Mouse (Mus musculus) Patski (cell line): ENCODE data around the gene Fam189b. TPM values are rescaled to one million over a fixed set of nuclear protein-coding genes. Genes with fewer than 3 reads are reported as not detected.
"Not testable (repeated sequence)": the region's sequence is repeated elsewhere in the genome, so short reads cannot be mapped to it uniquely, and the experiment has no call there.

ENCODE experiments used
- ATAC-seq: fragments of 100-300 bp; one replicate; pipeline ENCODE4 v1.8.0; 2021
- CTCF ChIA-PET: fragments of 350-600 bp; sonication (Branson Sonifier 250); formaldehyde crosslinking; loops from one replicate; lab custom pipeline; 2022; ENCODE audit warnings: inconsistent platforms; lab: Charles Lee
- POLR2A ChIA-PET: fragments of 350-600 bp; sonication (Branson Sonifier 250); formaldehyde crosslinking; loops from one replicate; lab custom pipeline; 2022; ENCODE audit warnings: antibody characterized with exemption, inconsistent platforms; lab: Charles Lee
- DNase-seq: peaks from one replicate; pipeline ENCODE4 v3.0.0-alpha.2; 2011; ENCODE audit warnings: low read depth, low spot score
- H3K27me3 ChIP-seq: fragments of 371-371 bp; one replicate; pipeline ENCODE4 v1.5.1; 2021
- CTCF ChIP-seq: fragments of 100-300 bp; IDR thresholded peaks from one replicate; pipeline ENCODE4 v1.5.1; 2021
- in situ Hi-C: fragments of 300-500 bp; cut with MboI; formaldehyde crosslinking; loops from 3 replicates; pipeline ENCODE4 v1.11.1; 2018; ENCODE audit warnings: low pct_unique_long_range_greater_than_20kb, mixed read lengths
- polyA plus RNA-seq: library from polyadenylated mRNA; unstranded; gene quantifications from one replicate; pipeline ENCODE4 v1.2.3, GENCODE M21; 2021

Fam189b gene
- polyA plus RNA-seq, 1 experiment from 2014 or later: 37.6 TPM

- ATAC-seq (no peak), DNase-seq (no peak)
- no peaks in the 10 kb centered on the region for H3K27me3 ChIP-seq
- ChIA-PET POLR2A (interaction anchor here (0.8 to 1.0 kb wide), 2 partner anchors 106 to 120 kb away, joined by 3 to 4 read pairs; no protein-coding TSS in a partner anchor), CTCF (interaction anchor here (0.8 to 1.4 kb wide), 6 partner anchors 13 to 152 kb away, joined by 3 to 5 read pairs (median 3); no protein-coding TSS in a partner anchor)
- in situ Hi-C loops: loop anchor here (25.0 kb wide), 1 partner anchor 523 kb away; the partner anchor contains the start of gene Khdc4
- no peak for TF ChIP-seq CTCF
Observed at GRCm38 (mm10) chr3:89210162-89210561, 27.2 kb downstream of the Fam189b start.

GRCm38 (mm10) chr3:89210731-89211130 lies 27.8 kb downstream of the Fam189b start:
- ChIA-PET POLR2A (interaction anchor here (0.8 to 1.5 kb wide), 4 partner anchors 8 to 121 kb away, joined by 3 to 5 read pairs (median 4); partner anchors contain the start of genes Gba and Gm43738), CTCF (interaction anchor here (0.8 to 1.4 kb wide), 8 partner anchors 8 to 152 kb away, joined by 3 to 5 read pairs (median 3); partner anchors contain the start of gene Gba)

GRCm38 (mm10) chr3:89213803-89214530 lies 31.0 kb downstream of the Fam189b start:
- peak; percentile 76 for ATAC-seq
- POLR2A ChIA-PET: interaction anchor here (0.5 to 2.5 kb wide), 8 partner anchors 10 to 126 kb away, joined by 3 to 10 read pairs (median 4); partner anchors contain the start of genes Fdps and Gba
- peak; percentile 64 for DNase-seq
- CTCF ChIA-PET: interaction anchor here (2.3 kb wide), 1 partner anchor 10 kb away, joined by 6 read pairs; no protein-coding TSS in a partner anchor
- no peaks in the 10 kb centered on the region for H3K27me3 ChIP-seq
- TF ChIP-seq CTCF: no peak
- in situ Hi-C loops: loop anchor here (25.0 kb wide), 1 partner anchor 527 kb away; the partner anchor contains the start of gene Khdc4

More at GRCm38 (mm10) chr3:89210731-89211130, 27.8 kb downstream of the Fam189b start:
- DNase-seq: peak; percentile 25
- no peak for TF ChIP-seq CTCF
- no peaks in the 10 kb centered on the region for H3K27me3 ChIP-seq
- no peak for ATAC-seq
- in situ Hi-C loops: loop anchor here (25.0 kb wide), 1 partner anchor 523 kb away; the partner anchor contains the start of gene Khdc4

GRCm38 (mm10) chr3:89214681-89215411 lies 31.9 kb downstream of the Fam189b start, which contains the start of gene Thbs3:
Gene Thbs3, plus strand, starts transcription at chr3:89215180.
- DNase-seq (no peak), ATAC-seq (no peak)
- H3K27me3 ChIP-seq: no peaks in the 10 kb centered on the region
- in situ Hi-C loops: loop anchor here (5.0 to 25.0 kb wide), 2 partner anchors 128 to 528 kb away; partner anchors contain the start of gene Khdc4
- ChIA-PET POLR2A (interaction anchor here (0.7 to 2.5 kb wide), 6 partner anchors 14 to 127 kb away, joined by 3 to 10 read pairs (median 4); partner anchors contain the start of gene Fdps), CTCF (interaction anchor here (1.0 to 2.3 kb wide), 5 partner anchors 8 to 125 kb away, joined by 3 to 6 read pairs (median 4); partner anchors contain the start of gene Mtx1)
- TF ChIP-seq CTCF: no peak

- no peaks in the 10 kb centered on the region for H3K27me3 ChIP-seq
- ChIA-PET POLR2A (no interaction called here), CTCF (interaction anchor here (1.0 to 2.3 kb wide), 5 partner anchors 9 to 126 kb away, joined by 3 to 6 read pairs (median 4); partner anchors contain the start of gene Mtx1)
- TF ChIP-seq CTCF: no peak
- peak; percentile 73 for DNase-seq
- no peak for ATAC-seq
- in situ Hi-C loops: loop anchor here (5.0 to 25.0 kb wide), 2 partner anchors 129 to 529 kb away; partner anchors contain the start of gene Khdc4
Observed at GRCm38 (mm10) chr3:89215853-89216252, 32.9 kb downstream of the Fam189b start.

- DNase-seq, H3K27me3 ChIP-seq, ATAC-seq, POLR2A ChIA-PET: not testable (repeated sequence)
- in situ Hi-C loops: loop anchor here (5.0 to 25.0 kb wide), 2 partner anchors 129 to 529 kb away; partner anchors contain the start of gene Khdc4
- CTCF ChIA-PET: interaction anchor here (0.8 to 2.1 kb wide), 5 partner anchors 9 to 129 kb away, joined by 3 to 6 read pairs (median 4); partner anchors contain the start of gene Mtx1
Observed at GRCm38 (mm10) chr3:89216407-89216806, 33.5 kb downstream of the Fam189b start.

- no peak for TF ChIP-seq CTCF
- H3K27me3 ChIP-seq: no peaks in the 10 kb centered on the region
- no peak for ATAC-seq
- POLR2A ChIA-PET: interaction anchor here (2.0 kb wide), 1 partner anchor 16 kb away, joined by 4 read pairs; no protein-coding TSS in a partner anchor
- CTCF ChIA-PET: interaction anchor here (1.1 to 2.1 kb wide), 2 partner anchors 25 to 131 kb away, joined by 6 read pairs; no protein-coding TSS in a partner anchor
- no peak for DNase-seq
- in situ Hi-C loops: loop anchor here (5.0 to 25.0 kb wide), 2 partner anchors 131 to 531 kb away; partner anchors contain the start of gene Khdc4
Observed at GRCm38 (mm10) chr3:89218271-89218670, 35.3 kb downstream of the Fam189b start.

- DNase-seq: no peak
- no peak for ATAC-seq
- H3K27me3 ChIP-seq: no peaks in the 10 kb centered on the region
- ChIA-PET POLR2A (no interaction called here), CTCF (no interaction called here)
- no peak for TF ChIP-seq CTCF
- in situ Hi-C loops: loop anchor here (5.0 to 25.0 kb wide), 2 partner anchors 132 to 532 kb away; partner anchors contain the start of gene Khdc4
Observed at GRCm38 (mm10) chr3:89219546-89219945, 36.6 kb downstream of the Fam189b start.

- ChIA-PET CTCF (no interaction called here), POLR2A (no interaction called here)
- in situ Hi-C loops: loop anchor here (25.0 kb wide), 1 partner anchor 534 kb away; the partner anchor contains the start of gene Khdc4
- no peak for ATAC-seq
- no peak for DNase-seq
- TF ChIP-seq CTCF: no peak
- no peaks in the 10 kb centered on the region for H3K27me3 ChIP-seq
Observed at GRCm38 (mm10) chr3:89221167-89221566, 38.2 kb downstream of the Fam189b start.
